Mouse (Mus musculus): ENCODE data around the gene Olfr417.
"Not testable (repeated sequence)": the region's sequence is repeated elsewhere in the genome, so short reads cannot be mapped to it uniquely, and the experiment has no call there.

Gene Olfr417

DNA sequence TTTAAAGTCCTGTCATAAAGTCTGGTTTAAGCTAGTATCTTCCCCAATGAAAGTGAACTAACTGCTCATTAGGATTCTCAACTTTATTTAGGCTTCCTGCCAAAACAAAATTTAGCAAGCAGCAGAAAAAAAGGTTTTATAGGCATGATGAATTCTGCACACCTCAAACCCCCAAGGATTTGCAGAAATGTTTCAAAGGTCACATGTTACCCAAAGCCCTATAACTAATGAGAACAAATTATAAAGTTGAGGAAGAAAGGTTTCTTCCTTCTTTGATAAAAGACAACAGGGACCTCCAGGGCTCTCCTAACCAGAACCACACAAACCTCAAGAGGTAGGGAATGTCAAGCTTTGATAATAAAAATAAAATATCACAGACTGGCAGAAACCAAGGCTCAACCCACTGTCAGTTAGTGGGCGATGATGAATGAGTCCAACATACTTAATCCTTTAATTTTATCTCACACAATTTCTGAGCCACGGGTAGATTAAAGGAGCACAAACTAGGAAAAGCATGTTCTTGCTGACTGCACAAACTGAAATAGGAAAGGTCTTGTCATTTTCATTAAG lies at the start of gene Olfr417:
Olfr417 (plus strand) TSS at position 241 of the 570 bp plus-strand sequence.
- DNase-seq (ENCODE audit: extremely low spot score, low read depth, low spot score) = no peak

GRCm38 (mm10) chr1:174317308-174317707 lies 47.6 kb upstream of the Olfr417 start:
- no peak for DNase-seq (ENCODE audit: extremely low spot score, low read depth, low spot score)

DNA sequence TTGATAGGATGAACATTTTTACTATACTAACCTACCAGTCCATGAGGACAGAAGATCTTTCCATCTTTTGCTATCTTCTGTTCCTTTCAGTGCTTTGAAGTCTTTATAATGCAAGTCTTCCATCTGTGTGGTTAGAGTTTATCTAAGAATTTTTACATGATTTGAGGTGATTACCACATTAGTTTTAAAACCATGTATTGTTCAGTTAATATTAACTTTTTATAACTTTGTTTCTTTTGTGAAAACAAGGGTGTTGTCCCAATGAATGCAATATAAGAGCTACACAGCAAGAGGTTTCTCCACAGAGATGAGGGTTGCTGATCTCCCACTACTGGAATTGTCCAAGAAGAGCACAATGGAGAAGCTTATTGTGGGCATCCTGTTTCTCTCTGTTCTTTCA lies 34.7 kb upstream of the Olfr417 start, which contains the start of gene Mptx1:
Mptx1 (plus strand) TSS at position 301 of the 400 bp plus-strand sequence.
- DNase-seq (ENCODE audit: extremely low spot score, low read depth, low spot score) = no peak

DNA sequence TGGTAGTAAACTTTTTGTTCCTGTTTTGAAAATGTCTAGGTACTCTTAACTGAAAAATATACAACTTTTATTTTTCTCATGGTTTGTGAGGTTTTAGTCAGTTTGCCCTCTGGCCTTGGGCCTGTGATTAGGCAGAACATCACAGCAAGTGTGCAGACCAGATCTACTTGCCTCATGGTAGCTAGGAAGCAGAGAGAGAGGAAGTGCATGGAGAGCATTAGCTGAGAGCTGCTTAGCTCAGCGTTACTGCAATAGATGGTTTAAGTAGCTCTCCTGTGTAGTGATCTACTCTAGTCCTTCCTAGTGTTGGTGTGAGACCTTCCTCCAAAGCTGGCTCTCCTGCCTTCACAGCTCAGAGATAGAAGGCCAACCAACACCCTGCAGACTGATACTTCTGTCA lies 11.3 kb upstream of the Olfr417 start:
- DNase-seq (ENCODE audit: extremely low spot score, low read depth, low spot score) = not testable (repeated sequence)

GRCm38 (mm10) chr1:174354640-174355039 lies 10.3 kb upstream of the Olfr417 start:
- DNase-seq (ENCODE audit: extremely low spot score, low read depth, low spot score) = no peak

- no peak for DNase-seq (ENCODE audit: extremely low spot score, low read depth, low spot score)
Observed at GRCm38 (mm10) chr1:174373799-174374198, 8.9 kb downstream of the Olfr417 start.

DNA sequence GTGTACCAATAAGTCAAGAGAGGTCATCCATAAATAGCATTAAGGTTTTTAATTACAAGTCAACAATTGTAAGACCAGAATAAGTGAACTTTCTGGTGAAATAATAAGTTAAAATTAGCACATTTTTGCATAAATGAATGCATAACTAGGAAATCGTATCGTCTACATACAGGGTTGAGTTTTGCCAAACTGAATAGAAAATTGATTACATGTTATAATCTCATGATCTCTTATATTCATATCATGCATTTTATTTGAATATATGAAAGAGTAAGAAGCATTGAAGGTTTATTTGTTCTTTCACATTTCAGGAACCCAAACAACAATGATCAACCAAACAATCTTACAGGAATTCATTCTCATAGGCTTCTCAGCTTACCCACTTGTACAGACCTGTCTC lies 25.8 kb downstream of the Olfr417 start, which contains the start of gene Olfr248:
Olfr248 (plus strand) TSS at position 301 of the 400 bp plus-strand sequence.
- no peak for DNase-seq (ENCODE audit: extremely low spot score, low read depth, low spot score)

- DNase-seq (ENCODE audit: extremely low spot score, low read depth, low spot score) = no peak
Observed at GRCm38 (mm10) chr1:174422959-174423358, 58.0 kb downstream of the Olfr417 start.

DNA sequence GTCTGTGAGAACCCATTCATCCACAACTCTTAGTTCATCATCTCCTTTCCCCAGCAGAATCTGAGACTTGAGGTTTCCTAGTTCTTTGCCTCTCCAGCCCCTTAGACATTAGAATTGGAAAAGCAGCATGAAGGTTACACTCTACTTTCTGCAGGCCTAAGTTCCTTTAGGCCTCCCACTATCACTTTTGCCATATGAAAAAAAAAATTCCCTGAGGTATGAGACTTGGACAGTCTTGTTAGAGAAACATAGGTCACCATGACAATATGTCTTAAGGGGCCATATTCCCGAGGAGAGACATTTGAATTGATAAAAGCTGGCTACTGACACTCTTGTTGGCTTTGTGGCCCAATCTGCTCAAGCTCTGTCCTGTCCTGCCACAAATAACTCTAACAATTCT lies 58.8 kb downstream of the Olfr417 start, which contains the start of gene Olfr414:
Olfr414 (plus strand) TSS at position 301 of the 400 bp plus-strand sequence.
- DNase-seq (ENCODE audit: extremely low spot score, low read depth, low spot score) = no peak
